Mouse (Mus musculus): ENCODE measurements around the gene Sds.

DNA sequence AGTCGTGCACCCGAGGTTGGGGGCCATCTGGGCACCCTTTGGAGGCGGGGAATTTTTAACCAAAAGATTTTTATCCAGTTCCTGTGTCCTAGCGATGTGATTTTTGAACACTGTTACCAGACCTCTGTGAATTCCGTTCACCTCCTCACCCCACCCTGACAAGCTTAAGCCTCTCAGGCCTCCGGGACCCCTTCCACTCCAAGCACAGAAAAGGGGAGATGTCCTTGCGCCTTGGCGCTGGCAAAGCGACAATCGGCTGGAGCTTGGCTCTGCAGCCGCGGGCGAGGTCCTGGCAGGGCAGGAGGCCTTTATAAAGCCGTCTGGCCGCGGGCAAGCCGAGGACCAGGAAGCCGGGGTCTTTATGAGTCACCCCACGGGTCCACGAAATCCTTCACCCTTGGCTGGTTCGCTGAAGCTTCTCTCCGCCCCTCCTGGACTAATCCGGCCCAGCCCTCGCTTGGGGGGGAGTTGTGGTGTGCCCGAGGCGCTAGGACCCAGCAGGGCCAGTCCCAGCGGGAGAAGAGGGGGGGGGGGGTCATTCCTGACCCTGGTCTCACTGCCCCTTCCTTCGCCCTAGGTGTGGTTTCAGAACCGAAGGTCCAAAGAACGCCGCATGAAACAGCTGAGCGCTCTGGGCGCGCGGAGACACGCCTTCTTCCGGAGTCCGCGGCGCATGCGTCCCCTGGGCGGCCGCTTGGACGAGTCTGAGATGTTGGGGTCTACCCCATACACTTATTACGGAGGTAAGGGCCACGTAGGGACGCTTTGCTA lies 40.4 kb upstream of the Sds start:
- TF ChIP-seq CTCF (conservative IDR thresholded peaks at IDR 0.05; ENCODE audit: low read length) = no peak
- TF ChIP-seq POU5F1 (IDR thresholded peaks at IDR 0.05; ENCODE audit: borderline replicate concordance, low read length) = no peak
- TF ChIP-seq NANOG (IDR thresholded peaks at IDR 0.05; ENCODE audit: borderline replicate concordance, low read length) = no peak

All from E14TG2a.4 (cell line).